Mouse (Mus musculus): ENCODE measurements at regions not wholly inside any gene's neighbourhood (a gene's known extent, or its start where the extent isn't known, plus 50 kb on each side); places are given as distances from the start of the nearest gene placed in this dataset.

- ATAC-seq (ENCODE audit: insufficient number of reproducible peaks, insufficient read depth, low FRiP score, low TSS enrichment, low read depth), result no peak
- H3K4me2 ChIP-seq, result no peak overlapping the region
Observed at GRCm38 (mm10) chr14:25295688-25296350, 163.2 kb upstream of the Zmiz1 start.

GRCm38 (mm10) chr14:25299673-25300190 lies 159.3 kb upstream of the Zmiz1 start:
- Histone ChIP-seq H3K27ac (no peak overlapping the region), H3K4me3 (no peak overlapping the region), H3K36me3 (no peaks in the 10 kb centered on the region), H3K4me1 (peaks cover 10% of the 10 kb centered on the region), H3K27me3 (no peaks in the 10 kb centered on the region), H3K9me3 (no peaks in the 10 kb centered on the region), H3K4me2 (no peak overlapping the region), H3K9ac (no peak overlapping the region)
- 83% methylated on average over 3 of the region's 3 CpGs for WGBS
- ATAC-seq (ENCODE audit: insufficient number of reproducible peaks, insufficient read depth, low FRiP score, low TSS enrichment, low read depth), result no peak

More at GRCm38 (mm10) chr14:25295688-25296350, 163.2 kb upstream of the Zmiz1 start:
- no peaks in the 10 kb centered on the region for H3K36me3 ChIP-seq
- H3K4me3 ChIP-seq, result no peak overlapping the region
- no peak overlapping the region for H3K27ac ChIP-seq
- H3K27me3 ChIP-seq, result no peaks in the 10 kb centered on the region
- H3K9ac ChIP-seq, result no peak overlapping the region
- no peaks in the 10 kb centered on the region for H3K4me1 ChIP-seq
- no peaks in the 10 kb centered on the region for H3K9me3 ChIP-seq
- WGBS, result 57% methylated on average over 5 of the region's 5 CpGs

GRCm38 (mm10) chr14:25301336-25302031 lies 157.5 kb upstream of the Zmiz1 start:
- Histone ChIP-seq H3K27me3 (no peaks in the 10 kb centered on the region), H3K36me3 (no peaks in the 10 kb centered on the region), H3K4me1 (peaks cover 19% of the 10 kb centered on the region), H3K4me2 (no peak overlapping the region), H3K4me3 (no peak overlapping the region), H3K9ac (no peak overlapping the region), H3K9me3 (no peaks in the 10 kb centered on the region), H3K27ac (no peak overlapping the region)
- 42% methylated on average over 9 of the region's 9 CpGs for WGBS
- no peak for ATAC-seq (ENCODE audit: insufficient number of reproducible peaks, insufficient read depth, low FRiP score, low TSS enrichment, low read depth)

- peak overlapping the region; percentile 64; the same call in 1 of the 2 replicates for H3K27ac ChIP-seq
- peaks cover 20% of the 10 kb centered on the region for H3K4me1 ChIP-seq
- H3K9me3 ChIP-seq, result no peaks in the 10 kb centered on the region
- H3K27me3 ChIP-seq, result no peaks in the 10 kb centered on the region
- no peak overlapping the region for H3K4me3 ChIP-seq
- 11% methylated on average over 9 of the region's 9 CpGs for WGBS
- H3K36me3 ChIP-seq, result no peaks in the 10 kb centered on the region
- peak overlapping the region; percentile 32; the same call in 1 of the 2 replicates for H3K9ac ChIP-seq
- ATAC-seq (ENCODE audit: insufficient number of reproducible peaks, insufficient read depth, low FRiP score, low TSS enrichment, low read depth), result no peak
- 0 out of 2 replicates have a peak overlapping the region, but pooled peaks have one; percentile 1 for H3K4me2 ChIP-seq
Observed at GRCm38 (mm10) chr14:25304391-25304851, 154.6 kb upstream of the Zmiz1 start.

GRCm38 (mm10) chr14:25306166-25306565 lies 152.8 kb upstream of the Zmiz1 start:
- H3K4me2 ChIP-seq, result no peak overlapping the region
- WGBS, result 54% methylated on average over 7 of the region's 7 CpGs
- H3K4me1 ChIP-seq, result peaks cover 29% of the 10 kb centered on the region

GRCm38 (mm10) chr14:25306961-25307654 lies 151.9 kb upstream of the Zmiz1 start:
- Histone ChIP-seq H3K27ac (no peak overlapping the region), H3K27me3 (no peaks in the 10 kb centered on the region), H3K9me3 (no peaks in the 10 kb centered on the region), H3K4me2 (no peak overlapping the region), H3K4me1 (peaks cover 39% of the 10 kb centered on the region), H3K4me3 (no peak overlapping the region), H3K36me3 (no peaks in the 10 kb centered on the region), H3K9ac (no peak overlapping the region)
- 61% methylated on average over 3 of the region's 3 CpGs for WGBS
- no peak for ATAC-seq (ENCODE audit: insufficient number of reproducible peaks, insufficient read depth, low FRiP score, low TSS enrichment, low read depth)

More at GRCm38 (mm10) chr14:25306166-25306565, 152.8 kb upstream of the Zmiz1 start:
- no peak overlapping the region for H3K4me3 ChIP-seq
- no peaks in the 10 kb centered on the region for H3K9me3 ChIP-seq
- H3K27ac ChIP-seq, result no peak overlapping the region
- no peak for ATAC-seq (ENCODE audit: insufficient number of reproducible peaks, insufficient read depth, low FRiP score, low TSS enrichment, low read depth)
- H3K27me3 ChIP-seq, result no peaks in the 10 kb centered on the region
- no peaks in the 10 kb centered on the region for H3K36me3 ChIP-seq
- H3K9ac ChIP-seq, result no peak overlapping the region

- 72% methylated on average over 3 of the region's 3 CpGs for WGBS
- no peak overlapping the region for H3K9ac ChIP-seq
Observed at GRCm38 (mm10) chr14:25308051-25308450, 150.9 kb upstream of the Zmiz1 start.

GRCm38 (mm10) chr14:25310671-25311151 lies 148.3 kb upstream of the Zmiz1 start:
- peak overlapping the region; percentile 44; the same call in 1 of the 2 replicates for H3K27ac ChIP-seq
- no peak for ATAC-seq (ENCODE audit: insufficient number of reproducible peaks, insufficient read depth, low FRiP score, low TSS enrichment, low read depth)

More at GRCm38 (mm10) chr14:25308051-25308450, 150.9 kb upstream of the Zmiz1 start:
- peaks cover 40% of the 10 kb centered on the region for H3K4me1 ChIP-seq
- H3K27ac ChIP-seq, result no peak overlapping the region
- H3K9me3 ChIP-seq, result no peaks in the 10 kb centered on the region
- no peak overlapping the region for H3K4me2 ChIP-seq
- no peak overlapping the region for H3K4me3 ChIP-seq
- no peaks in the 10 kb centered on the region for H3K36me3 ChIP-seq
- ATAC-seq (ENCODE audit: insufficient number of reproducible peaks, insufficient read depth, low FRiP score, low TSS enrichment, low read depth), result no peak
- H3K27me3 ChIP-seq, result no peaks in the 10 kb centered on the region

GRCm38 (mm10) chr14:25311475-25311874 lies 147.5 kb upstream of the Zmiz1 start:
- WGBS, result 48% methylated on average over 3 of the region's 3 CpGs

More at GRCm38 (mm10) chr14:25310671-25311151, 148.3 kb upstream of the Zmiz1 start:
- Histone ChIP-seq H3K9ac (no peak overlapping the region), H3K27me3 (no peaks in the 10 kb centered on the region), H3K36me3 (no peaks in the 10 kb centered on the region), H3K4me2 (no peak overlapping the region), H3K4me1 (peaks cover 26% of the 10 kb centered on the region), H3K4me3 (no peak overlapping the region), H3K9me3 (no peaks in the 10 kb centered on the region)
- 40% methylated on average over 4 of the region's 4 CpGs for WGBS

GRCm38 (mm10) chr14:25312135-25312534 lies 146.8 kb upstream of the Zmiz1 start:
- H3K9me3 ChIP-seq, result no peaks in the 10 kb centered on the region
- WGBS, result 26% methylated on average over 7 of the region's 7 CpGs
- no peaks in the 10 kb centered on the region for H3K36me3 ChIP-seq
- H3K27ac ChIP-seq, result no peak overlapping the region
- H3K4me1 ChIP-seq, result peaks cover 20% of the 10 kb centered on the region
- H3K4me3 ChIP-seq, result no peak overlapping the region
- no peak for ATAC-seq (ENCODE audit: insufficient number of reproducible peaks, insufficient read depth, low FRiP score, low TSS enrichment, low read depth)
- H3K9ac ChIP-seq, result no peak overlapping the region
- no peaks in the 10 kb centered on the region; the same call in 1 of the 2 replicates for H3K27me3 ChIP-seq
- no peak overlapping the region for H3K4me2 ChIP-seq

More at GRCm38 (mm10) chr14:25311475-25311874, 147.5 kb upstream of the Zmiz1 start:
- no peak overlapping the region for H3K9ac ChIP-seq
- no peak overlapping the region for H3K4me2 ChIP-seq
- peak overlapping the region; percentile 44; the same call in 1 of the 2 replicates for H3K27ac ChIP-seq
- H3K4me1 ChIP-seq, result peaks cover 22% of the 10 kb centered on the region
- no peak overlapping the region for H3K4me3 ChIP-seq
- no peak for ATAC-seq (ENCODE audit: insufficient number of reproducible peaks, insufficient read depth, low FRiP score, low TSS enrichment, low read depth)
- no peaks in the 10 kb centered on the region; the same call in 1 of the 2 replicates for H3K27me3 ChIP-seq
- no peaks in the 10 kb centered on the region for H3K36me3 ChIP-seq
- no peaks in the 10 kb centered on the region for H3K9me3 ChIP-seq

GRCm38 (mm10) chr14:25312814-25313426 lies 146.1 kb upstream of the Zmiz1 start:
- Histone ChIP-seq H3K4me2 (no peak overlapping the region), H3K27me3 (peaks cover under 1% of the 10 kb centered on the region), H3K27ac (no peak overlapping the region), H3K9me3 (no peaks in the 10 kb centered on the region), H3K4me1 (peaks cover 28% of the 10 kb centered on the region), H3K4me3 (no peak overlapping the region), H3K9ac (no peak overlapping the region), H3K36me3 (no peaks in the 10 kb centered on the region)
- no peak for ATAC-seq (ENCODE audit: insufficient number of reproducible peaks, insufficient read depth, low FRiP score, low TSS enrichment, low read depth)
- WGBS, result 87% methylated on average over 6 of the region's 6 CpGs

Measured in embryonic facial prominence, embryonic 13.5 days (tissue).